Mouse (Mus musculus) bone marrow, adult 2 months (tissue): ENCODE data around the gene Slc30a2. TPM values are rescaled to one million over a fixed set of nuclear protein-coding genes. Genes with fewer than 3 reads are reported as not detected.

ENCODE experiments used
- H3K27ac ChIP-seq: fragments of 200-500 bp; 2 replicates; pipeline ENCODE4 v1.5.1; 2012; ENCODE audit warnings: low read depth, mild to moderate bottlenecking, control low read depth, inconsistent platforms, low read length; ENCODE audit not compliant: control insufficient read depth, poor library complexity, insufficient read depth
- H3K4me1 ChIP-seq: fragments of 200-500 bp; 2 replicates; pipeline ENCODE4 v1.6.1; 2011; ENCODE audit warnings: low read length; ENCODE audit not compliant: control insufficient read depth, insufficient read depth
- H3K4me3 ChIP-seq: fragments of 200-500 bp; replicated peaks from 2 replicates; pipeline ENCODE3; 2011; ENCODE audit warnings: mild to moderate bottlenecking, low read depth, low read length, control low read depth; ENCODE audit not compliant: control insufficient read depth
- CTCF ChIP-seq: fragments of 200-500 bp; IDR thresholded peaks from 2 replicates; pipeline ENCODE4 v1.5.1; 2011; ENCODE audit warnings: low read length, control low read depth; ENCODE audit not compliant: control insufficient read depth, insufficient read depth
- POLR2A ChIP-seq: fragments of 200-500 bp; IDR thresholded peaks from 2 replicates; pipeline ENCODE4 v1.6.1; 2011; ENCODE audit warnings: low read depth, mild to moderate bottlenecking, control low read depth, low read length, borderline replicate concordance; ENCODE audit not compliant: control insufficient read depth
- WGBS: fragments of 180-500 bp; shearing (Covaris S2); methylation state at CpG from one replicate; pipeline ENCODE4 v1.1.7; 2018; 5-methylcytosine and 5-hydroxymethylcytosine counted together
- polyA plus RNA-seq: library from polyadenylated mRNA; stranded (reverse); fragments of >200 nt; gene quantifications from 2 replicates; pipeline ENCODE4 v1.2.4, GENCODE M21; 2011; ENCODE audit warnings: low replicate concordance; ENCODE audit not compliant: missing spikeins, insufficient read depth, insufficient read length

The Slc30a2 gene
- polyA plus RNA-seq, 1 experiment = 4.0 TPM

DNA sequence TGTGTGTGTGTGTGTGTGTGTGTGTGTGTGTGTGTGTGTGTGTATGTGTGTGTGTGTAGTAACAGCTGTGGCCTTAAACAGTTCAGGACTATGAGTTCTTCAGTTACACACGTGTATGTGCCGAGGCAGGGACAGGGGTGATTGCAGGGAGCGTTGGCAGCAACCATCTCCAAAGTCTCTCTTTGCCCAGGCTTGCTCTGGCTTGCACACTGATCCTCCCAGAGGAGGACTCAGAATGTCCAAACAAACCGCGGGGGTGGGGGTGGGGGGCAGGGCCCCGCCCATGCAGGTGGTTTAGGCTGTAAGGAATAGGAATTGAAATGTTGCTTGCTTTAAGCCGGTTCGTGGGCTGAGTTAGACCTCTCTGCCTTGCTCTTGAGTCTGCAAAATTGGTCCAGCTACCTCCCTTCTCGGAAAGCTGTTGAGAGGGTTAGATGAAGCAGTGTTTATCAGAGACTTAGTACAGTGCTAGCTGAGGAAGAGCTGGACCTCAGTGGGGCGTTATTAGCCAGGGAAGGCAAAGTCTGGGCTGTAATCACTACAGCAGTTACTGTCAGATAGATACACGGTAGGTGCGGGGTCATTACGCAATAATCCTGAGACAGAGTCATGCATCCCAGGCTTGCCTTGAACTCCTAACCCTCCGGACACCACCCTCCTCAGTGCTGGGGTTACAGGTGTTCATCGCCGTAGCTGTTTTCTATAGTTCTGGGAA, 59.0 kb downstream of the Slc30a2 start:
- WGBS = 7% methylated on average over 16 of the region's 16 CpGs
- peaks cover 12% of the 10 kb centered on the region for H3K4me1 ChIP-seq
- peak overlapping the region; percentile 8 for H3K4me3 ChIP-seq
- TF ChIP-seq POLR2A (no peak), CTCF (no peak)
- no peak overlapping the region for H3K27ac ChIP-seq

DNA sequence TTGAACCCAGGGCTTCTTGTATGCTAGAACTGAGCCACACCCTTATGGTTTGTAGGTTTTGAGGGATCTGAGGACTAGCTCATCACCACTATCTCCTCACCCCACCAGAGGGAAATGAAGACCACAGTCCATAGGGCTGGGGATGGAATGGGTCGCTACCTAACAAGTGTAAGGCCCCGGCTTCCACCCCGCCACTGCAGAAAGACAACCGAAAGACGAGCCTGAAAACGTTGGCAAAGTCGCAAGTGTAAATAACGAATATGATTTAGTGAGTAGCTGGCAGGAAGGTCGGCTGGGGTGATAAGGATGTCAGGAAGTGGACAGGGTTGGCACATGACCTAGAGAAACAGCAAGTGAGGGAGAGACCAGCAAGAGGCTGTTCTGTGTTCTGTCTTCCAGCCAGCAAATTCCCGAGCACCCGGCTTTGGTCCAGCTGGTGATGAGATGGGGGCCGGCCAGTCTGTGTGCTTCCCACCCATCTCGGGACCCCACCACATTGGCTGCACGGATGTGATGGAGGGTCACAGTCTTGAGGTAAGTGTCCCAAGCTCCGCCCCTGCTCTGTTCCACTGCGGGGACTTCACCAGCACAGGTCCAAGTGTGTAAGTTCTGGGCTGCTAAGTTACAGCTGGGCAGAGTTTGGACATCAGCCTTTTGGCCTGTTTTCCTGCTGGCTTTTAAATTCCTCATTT, 59.7 kb downstream of the Slc30a2 start:
- Histone ChIP-seq H3K4me3 (peak overlapping the region; percentile 12), H3K4me1 (peaks cover 12% of the 10 kb centered on the region), H3K27ac (peak overlapping the region; percentile 6; the same call in 1 of the 2 replicates)
- WGBS = 3% methylated on average over 16 of the region's 16 CpGs
- TF ChIP-seq CTCF = no peak
- no peak for TF ChIP-seq POLR2A

DNA sequence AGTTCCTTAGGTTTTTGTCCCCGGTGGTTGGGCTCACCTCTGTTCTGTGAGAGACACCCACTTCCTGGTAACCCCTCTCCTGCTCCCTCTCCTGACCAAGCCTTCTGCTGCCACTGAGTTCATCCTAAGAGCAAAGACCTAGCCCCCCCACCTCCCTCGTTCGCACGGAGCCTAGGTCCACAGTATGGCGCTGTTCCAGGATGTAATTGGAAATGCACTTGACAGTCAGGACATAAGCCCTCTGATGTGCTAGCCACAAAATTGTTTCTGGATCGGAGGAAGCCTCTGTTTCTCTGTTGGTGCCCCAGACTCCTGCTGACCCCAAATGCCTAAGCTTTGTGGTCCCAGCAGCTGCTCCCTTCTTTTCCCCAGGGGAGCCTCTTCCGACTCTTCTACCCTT, 60.7 kb downstream of the Slc30a2 start:
- H3K4me3 ChIP-seq = no peak overlapping the region
- peaks cover 9% of the 10 kb centered on the region for H3K4me1 ChIP-seq
- 10% methylated on average over 7 of the region's 7 CpGs for WGBS
- H3K27ac ChIP-seq = no peak overlapping the region
- no peak for TF ChIP-seq POLR2A
- TF ChIP-seq CTCF = no peak

Other genes with a start within 250 kb of the Slc30a2 start
- 270 and 801 TPM in 2 replicates for gene Cd52, start 248.1 kb upstream of the Slc30a2 start, polyA plus RNA-seq
- gene Ubxn11, start 240.6 kb upstream of the Slc30a2 start, polyA plus RNA-seq = 3.3 and 13.7 TPM in 2 replicates
- gene Sh3bgrl3, start 214.4 kb upstream of the Slc30a2 start, polyA plus RNA-seq = 299 and 416 TPM in 2 replicates
- gene Cep85, start 156.1 kb upstream of the Slc30a2 start, polyA plus RNA-seq = 16.4 and 22.7 TPM in 2 replicates
- not detected in 2 replicates for gene Gm7534, start 140.2 kb upstream of the Slc30a2 start, polyA plus RNA-seq
- gene Catsper4, start 115.8 kb upstream of the Slc30a2 start, polyA plus RNA-seq = not detected in 2 replicates
- not detected in 2 replicates for gene Cnksr1, start 104.8 kb upstream of the Slc30a2 start, polyA plus RNA-seq
- not detected in 2 replicates for gene E130218I03Rik, start 99.5 kb upstream of the Slc30a2 start, polyA plus RNA-seq
- 2.6 and 8.0 TPM in 2 replicates for gene Zfp593, start 97.6 kb upstream of the Slc30a2 start, polyA plus RNA-seq
- not detected in 2 replicates for gene Gm30191, start 96.2 kb upstream of the Slc30a2 start, polyA plus RNA-seq
- gene Grrp1, start 89.1 kb upstream of the Slc30a2 start, polyA plus RNA-seq = 5.2 and 7.5 TPM in 2 replicates
- 4.9 and 5.2 TPM in 2 replicates for gene Pdik1l, start 55.3 kb upstream of the Slc30a2 start, polyA plus RNA-seq
- 1.1 TPM in 1 of 2 replicates, not detected in the other for gene Trim63, start 28.1 kb upstream of the Slc30a2 start, polyA plus RNA-seq
- gene Extl1, start 40.7 kb downstream of the Slc30a2 start, polyA plus RNA-seq = 0.23 and 3.3 TPM in 2 replicates
- 5.8 and 8.8 TPM in 2 replicates for gene Pafah2, start 53.1 kb downstream of the Slc30a2 start, polyA plus RNA-seq
- 297 and 423 TPM in 2 replicates for gene Stmn1, start 125.1 kb downstream of the Slc30a2 start, polyA plus RNA-seq
- 10.2 and 10.8 TPM in 2 replicates for gene Paqr7, start 153.5 kb downstream of the Slc30a2 start, polyA plus RNA-seq
- gene Aunip, start 167.8 kb downstream of the Slc30a2 start, polyA plus RNA-seq = 9.5 and 13.9 TPM in 2 replicates
- gene Mtfr1l, start 192.2 kb downstream of the Slc30a2 start, polyA plus RNA-seq = 35.3 and 57.2 TPM in 2 replicates
- gene Selenon, start 209.0 kb downstream of the Slc30a2 start, polyA plus RNA-seq = 7.1 and 8.4 TPM in 2 replicates